18 mouse cellular contexts compared by ENCODE assay signal in genomic region chr14:97045321-97045720, GRCm38 (mm10).
A peak's percentile ranks its signal among the peaks of the same experiment; 100 is the strongest.
DNase-seq lines count a peak whose midpoint lies in the region; ATAC-seq and TF ChIP-seq lines count a peak whose summit lies in the region.
"Had no signal": no experiment of that assay in that cellular context is flagged by ENCODE, and none has a peak within 500 bp of the region (broad histone marks: within the 10 kb centered on the region; RNA-seq: fewer than 3 reads in every experiment).

No protein-coding gene starts in this region.

- H3K4me3 ChIP-seq in forebrain, postnatal 0 days (ENCODE audit: low read depth, low read length) = no peak overlapping the region
- no peak overlapping the region for H3K4me3 ChIP-seq in forebrain, embryonic 16.5 days (replicated peaks; ENCODE audit: low read length)
- H3K4me3 ChIP-seq in lung, postnatal 0 days (ENCODE audit: low read depth, low read length) = no peak overlapping the region
- H3K4me3 ChIP-seq: heart, embryonic 13.5 days; hindbrain, embryonic 13.5 days had no signal

- H3K27ac ChIP-seq in forebrain, postnatal 0 days (ENCODE audit: low read depth, low read length) = no peak overlapping the region
- no peak overlapping the region for H3K27ac ChIP-seq in forebrain, embryonic 16.5 days (ENCODE audit: low read length)
- H3K27ac ChIP-seq in lung, postnatal 0 days (ENCODE audit: low read length) = no peak overlapping the region
- H3K27ac ChIP-seq: heart, embryonic 13.5 days; hindbrain, embryonic 13.5 days had no signal

- TF ChIP-seq EP300 in lung, postnatal 0 days (IDR thresholded peaks at IDR 0.05) = no peak

- TF ChIP-seq CTCF in forebrain, postnatal 0 days (IDR thresholded peaks at IDR 0.05; ENCODE audit: low read depth) = peak; percentile 57
- peak; percentile 20; the same call in 1 of the 2 replicates for TF ChIP-seq CTCF in lung, postnatal 0 days (IDR thresholded peaks at IDR 0.05)

- H3K36me3 ChIP-seq in forebrain, postnatal 0 days (ENCODE audit: insufficient read depth) = no peaks in the 10 kb centered on the region
- H3K36me3 ChIP-seq in forebrain, embryonic 16.5 days (ENCODE audit: control insufficient read depth, insufficient read depth) = no peaks in the 10 kb centered on the region
- H3K36me3 ChIP-seq in lung, postnatal 0 days (ENCODE audit: insufficient read depth, low read length) = no peaks in the 10 kb centered on the region
- H3K36me3 ChIP-seq: heart, embryonic 13.5 days; hindbrain, embryonic 13.5 days had no signal

- no peak overlapping the region for H3K4me2 ChIP-seq in forebrain, postnatal 0 days (ENCODE audit: low read depth)
- no peak overlapping the region for H3K4me2 ChIP-seq in forebrain, embryonic 16.5 days (ENCODE audit: low read length)
- H3K4me2 ChIP-seq in lung, postnatal 0 days (replicated peaks; ENCODE audit: low read depth, low read length) = no peak overlapping the region
- H3K4me2 ChIP-seq: heart, embryonic 13.5 days; hindbrain, embryonic 13.5 days; liver, embryonic 11.5 days had no signal

- ATAC-seq in forebrain, postnatal 0 days = peak; percentile 48; the same call in 1 of the 2 replicates
- ATAC-seq in forebrain, embryonic 16.5 days = no peak
- ATAC-seq in lung, postnatal 0 days = no peak
- no peak for ATAC-seq in megakaryocyte, adult 5-6 weeks (ENCODE audit: poor library complexity, severe bottlenecking)
- ATAC-seq: activated CD4-positive, CD25-positive, alpha-beta regulatory T cell, adult 4 months; CD4-positive, CD25-positive, alpha-beta regulatory T cell, adult 4 months had no signal

- H3K9me3 ChIP-seq in forebrain, postnatal 0 days (ENCODE audit: low read length) = no peaks in the 10 kb centered on the region
- H3K9me3 ChIP-seq in forebrain, embryonic 16.5 days (ENCODE audit: control insufficient read depth, low read length) = no peaks in the 10 kb centered on the region
- H3K9me3 ChIP-seq in lung, postnatal 0 days (ENCODE audit: low read length) = no peaks in the 10 kb centered on the region
- H3K9me3 ChIP-seq: heart, embryonic 13.5 days; hindbrain, embryonic 13.5 days had no signal

- intact Hi-C loops in left cerebral cortex, postnatal 36 days (cut with DNase I) = no loop called here

- no peaks in the 10 kb centered on the region for H3K27me3 ChIP-seq in forebrain, postnatal 0 days (ENCODE audit: insufficient read depth, low read length)
- no peaks in the 10 kb centered on the region for H3K27me3 ChIP-seq in forebrain, embryonic 16.5 days (replicated peaks; ENCODE audit: control insufficient read depth, insufficient read depth, low read length)
- H3K27me3 ChIP-seq in lung, postnatal 0 days (replicated peaks; ENCODE audit: insufficient read depth, low read length) = no peaks in the 10 kb centered on the region
- H3K27me3 ChIP-seq: heart, embryonic 13.5 days; hindbrain, embryonic 13.5 days had no signal

- DNase-seq in forebrain, postnatal 0 days = peak; percentile 33
- DNase-seq in lung, postnatal 0 days (ENCODE audit: low spot score) = peak; percentile 6
- no peak for DNase-seq in lung, postnatal 25 days (ENCODE audit: low spot score)
- peak; percentile 9 for DNase-seq in forelimb bud, embryonic 11.5 days (ENCODE audit: low read depth, low spot score)
- peak; percentile 31 for DNase-seq in retina, postnatal 7 days (ENCODE audit: low read depth, low spot score)
- no peak for DNase-seq in left cerebral cortex, postnatal 36 days (ENCODE audit: low spot score in 2 of 2)
- DNase-seq: cerebellum, adult 11 months; gastrocnemius, postnatal 14 days; kidney, adult 9 months; right cerebral cortex, postnatal 25 days; thymus, adult 2 months had no signal

- H3K4me1 ChIP-seq in forebrain, postnatal 0 days (ENCODE audit: insufficient read depth) = no peaks in the 10 kb centered on the region
- no peaks in the 10 kb centered on the region for H3K4me1 ChIP-seq in forebrain, embryonic 16.5 days (replicated peaks; ENCODE audit: control insufficient read depth, insufficient read depth, low read length)
- no peaks in the 10 kb centered on the region for H3K4me1 ChIP-seq in lung, postnatal 0 days (ENCODE audit: insufficient read depth, low read depth, low read length)
- H3K4me1 ChIP-seq: heart, embryonic 13.5 days; hindbrain, embryonic 13.5 days had no signal

- no peak overlapping the region for H3K9ac ChIP-seq in forebrain, postnatal 0 days
- H3K9ac ChIP-seq in forebrain, embryonic 16.5 days (replicated peaks; ENCODE audit: low read depth, low read length) = no peak overlapping the region
- no peak overlapping the region for H3K9ac ChIP-seq in lung, postnatal 0 days (replicated peaks; ENCODE audit: low read depth)
- H3K9ac ChIP-seq: heart, embryonic 13.5 days; hindbrain, embryonic 13.5 days had no signal

Comparison
In these comparisons a context has a peak if more than half of its experiments do, and no peak if none do; other contexts are left out.
1. DNase-seq: peak in forebrain, postnatal 0 days (single experiment), lung, postnatal 0 days (single experiment), forelimb bud, embryonic 11.5 days (single experiment) and retina, postnatal 7 days (single experiment); none in lung, postnatal 25 days (single experiment) and left cerebral cortex, postnatal 36 days (0 of 2).